Mouse (Mus musculus) 3134 (cell line): Measurements from ENCODE around the gene Crebrf.

Experiments used
- DNase-seq: peaks from one replicate; pipeline ENCODE4 v3.0.0-alpha.2; 2011; ENCODE audit warnings: low spot score; ENCODE audit not compliant: insufficient read length; ENCODE audit errors: extremely low read depth

The Crebrf gene

DNA sequence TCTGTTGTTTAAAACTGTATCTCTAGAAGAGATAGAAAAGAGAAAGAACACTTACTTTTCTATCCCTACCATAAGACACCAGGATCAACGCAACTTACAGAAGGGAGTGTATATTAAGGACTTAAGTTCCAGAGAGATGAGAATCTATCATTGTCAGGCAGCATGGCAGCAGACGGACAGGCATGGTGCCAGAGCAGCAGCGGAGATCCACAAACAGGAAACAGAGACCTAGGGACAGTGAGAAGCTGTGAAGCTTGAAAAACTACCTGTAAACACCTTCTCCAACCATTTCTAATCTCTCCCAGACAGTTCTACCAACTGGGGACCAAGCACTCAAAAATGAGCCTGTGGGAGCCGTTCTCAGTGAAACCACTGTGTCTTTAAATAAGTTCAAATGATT is 11.8 kb upstream of the Crebrf start:
- no peak for DNase-seq

DNA sequence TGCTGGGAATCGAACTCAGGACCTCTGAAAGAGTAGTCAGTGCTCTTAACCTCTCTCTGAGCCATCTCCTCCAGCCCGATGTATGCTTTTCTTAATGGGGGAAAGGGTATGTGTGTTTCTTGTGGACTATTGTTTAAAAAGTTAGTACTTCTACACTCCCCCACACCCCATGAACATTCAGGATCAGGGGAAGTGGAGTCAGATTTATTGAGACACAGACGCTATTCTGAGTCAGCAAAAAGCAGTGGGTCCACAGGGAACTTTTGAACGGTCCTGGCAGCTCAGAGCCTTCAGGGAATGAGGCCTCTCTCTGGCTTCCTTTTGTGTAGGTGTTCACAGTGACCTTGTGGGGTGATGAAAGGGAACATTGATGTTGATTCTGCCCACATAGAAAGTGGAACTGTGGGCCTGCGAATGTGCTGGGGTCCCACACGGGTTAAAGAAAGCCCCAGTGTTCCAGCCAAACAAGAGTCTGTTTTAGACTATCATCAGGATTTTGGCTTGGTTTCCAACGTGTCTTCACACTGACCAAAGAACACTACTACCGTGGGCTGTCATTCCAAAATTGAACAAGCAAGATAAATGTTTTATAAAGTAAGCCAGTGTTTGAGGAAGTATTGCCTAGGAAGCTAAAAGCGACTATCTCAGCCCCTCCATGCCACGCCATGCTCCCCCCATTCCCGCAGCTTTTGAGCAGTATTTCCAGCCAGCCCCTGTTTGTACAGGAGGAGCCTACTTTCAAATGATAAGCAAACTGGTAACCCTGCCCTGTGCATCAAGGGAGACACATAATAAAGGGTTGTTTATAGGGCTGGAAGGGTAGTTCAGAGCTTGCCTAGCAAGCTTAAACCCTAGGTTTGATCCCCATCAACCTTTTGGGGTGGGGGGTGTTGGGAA is 9.7 kb upstream of the Crebrf start:
- no peak for DNase-seq

DNA sequence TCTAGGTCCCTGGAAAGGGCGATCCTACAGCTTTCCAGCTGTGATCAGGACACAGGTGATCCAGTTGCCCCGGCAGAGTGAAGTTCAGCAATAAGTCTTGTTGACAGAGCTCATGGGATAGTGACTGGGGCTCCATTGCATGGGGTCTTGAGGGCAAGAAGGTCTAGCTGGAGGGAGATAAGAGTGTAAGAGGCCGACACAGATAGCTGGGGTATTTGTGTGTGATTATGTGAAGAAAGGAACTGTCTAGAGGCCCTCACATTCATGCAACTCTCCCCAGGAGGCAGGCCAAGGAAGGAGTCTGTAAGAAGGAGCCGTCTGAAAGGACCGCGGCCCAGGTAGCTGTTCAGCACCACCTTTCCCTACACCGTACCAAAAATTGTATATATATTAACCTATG is 8.4 kb upstream of the Crebrf start:
- no peak for DNase-seq

DNA sequence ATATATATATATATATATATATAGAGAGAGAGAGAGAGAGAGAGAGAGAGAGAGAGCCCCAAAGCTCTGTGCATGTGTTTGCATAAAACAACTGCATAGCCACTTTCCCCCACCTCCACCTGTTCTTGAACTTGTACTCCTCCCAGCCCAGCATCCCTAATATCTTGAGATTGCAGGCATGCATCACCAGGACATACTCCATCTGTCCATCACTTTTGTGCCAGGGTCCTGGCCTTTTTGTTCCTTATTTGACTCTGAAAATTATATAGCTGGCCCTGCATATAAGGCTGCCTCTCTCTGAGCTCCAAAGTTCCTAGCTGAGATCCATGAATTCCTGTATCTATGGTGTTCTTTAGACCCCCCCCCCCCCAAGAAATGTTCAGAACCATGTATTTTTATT is 7.0 kb upstream of the Crebrf start:
- DNase-seq: no peak

DNA sequence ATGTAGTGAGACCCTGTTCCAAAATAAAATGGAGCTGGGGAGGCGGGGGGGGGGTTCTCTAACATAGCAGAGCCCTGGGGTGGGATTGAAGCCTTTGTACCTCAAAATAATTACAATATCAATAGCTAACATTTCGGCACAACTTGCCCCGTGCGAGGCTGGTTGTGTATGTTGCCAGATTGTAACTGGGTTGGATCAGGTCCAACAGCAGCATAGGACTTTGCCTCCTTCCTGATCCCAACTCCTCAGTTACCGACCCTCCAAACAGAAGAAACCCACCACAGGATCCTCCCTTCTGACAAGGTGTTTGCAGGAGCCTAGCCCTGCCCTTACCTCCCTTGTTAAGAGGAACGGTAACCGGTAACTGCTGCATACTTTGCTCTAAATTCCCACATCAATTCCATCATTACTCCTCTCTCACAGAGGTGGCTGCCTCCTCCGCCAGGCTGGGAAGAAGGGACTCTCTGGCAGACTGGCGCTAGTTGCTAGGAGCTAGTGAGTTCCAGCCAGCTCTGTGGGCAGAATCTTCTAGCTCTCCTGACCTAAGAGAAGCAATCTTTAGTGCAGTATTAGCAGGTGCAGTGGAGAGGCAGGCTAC is 6.4 kb upstream of the Crebrf start:
- no peak for DNase-seq

DNA sequence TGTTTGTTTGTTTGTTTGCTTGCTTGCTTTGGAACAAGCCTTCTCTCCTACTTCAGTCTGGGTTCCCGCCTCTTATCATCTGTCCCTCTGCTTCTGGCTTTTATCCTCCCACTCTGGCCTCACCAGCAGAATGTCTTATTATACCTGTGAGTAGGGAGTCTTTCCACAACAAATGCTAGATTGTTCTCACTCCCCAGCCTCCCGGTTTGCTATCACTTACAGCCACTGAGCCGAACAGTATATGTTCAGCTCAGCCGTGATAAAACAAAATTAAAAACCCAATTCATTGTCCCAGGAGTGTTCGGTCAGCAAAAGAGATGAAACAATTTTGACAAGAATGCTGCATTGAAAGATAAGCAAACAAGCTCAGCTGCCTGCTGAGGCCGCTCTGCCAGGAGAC is 5.4 kb upstream of the Crebrf start:
- DNase-seq: no peak

DNA sequence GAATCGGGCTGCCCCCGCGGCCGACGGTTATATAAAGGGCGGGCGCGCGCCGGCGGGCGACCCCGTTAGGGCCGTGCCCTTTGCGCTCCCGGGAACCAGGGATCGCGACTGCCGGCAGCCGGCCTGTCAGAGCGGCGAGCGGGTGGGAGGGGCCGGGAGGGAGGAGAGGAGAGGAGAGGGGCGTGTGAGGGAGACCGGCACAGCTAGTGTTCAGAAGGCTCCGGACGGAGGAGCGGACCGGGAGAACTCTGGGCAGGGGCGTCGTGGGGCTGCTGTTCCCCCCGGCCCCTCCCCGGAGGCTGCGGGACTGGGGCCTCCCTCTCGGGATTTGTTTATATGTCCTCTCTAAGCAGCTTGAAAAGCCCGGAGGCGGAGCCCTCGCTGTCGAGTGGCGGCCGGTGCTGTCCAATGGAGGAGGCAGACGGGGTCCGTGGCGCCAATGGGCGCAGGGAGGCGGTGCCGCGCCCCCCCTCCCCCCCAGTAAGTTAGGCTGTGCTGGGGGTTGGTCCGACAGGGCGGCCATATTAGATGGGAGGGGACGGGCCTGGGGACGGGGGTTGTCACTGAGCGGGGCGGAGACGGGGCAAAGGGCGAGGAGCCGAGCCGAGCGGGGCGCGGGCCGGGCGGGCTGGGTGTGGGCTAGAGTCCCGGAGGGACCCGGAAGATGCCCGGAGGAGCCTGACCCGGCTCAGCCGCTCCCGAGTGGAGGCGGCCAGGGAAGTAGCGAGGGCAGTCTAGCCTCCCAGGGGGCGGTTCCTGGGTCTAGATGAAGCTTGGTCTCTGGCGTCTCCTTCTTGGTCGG is 667 bp downstream of the Crebrf start:
- DNase-seq: peak; percentile 99

DNA sequence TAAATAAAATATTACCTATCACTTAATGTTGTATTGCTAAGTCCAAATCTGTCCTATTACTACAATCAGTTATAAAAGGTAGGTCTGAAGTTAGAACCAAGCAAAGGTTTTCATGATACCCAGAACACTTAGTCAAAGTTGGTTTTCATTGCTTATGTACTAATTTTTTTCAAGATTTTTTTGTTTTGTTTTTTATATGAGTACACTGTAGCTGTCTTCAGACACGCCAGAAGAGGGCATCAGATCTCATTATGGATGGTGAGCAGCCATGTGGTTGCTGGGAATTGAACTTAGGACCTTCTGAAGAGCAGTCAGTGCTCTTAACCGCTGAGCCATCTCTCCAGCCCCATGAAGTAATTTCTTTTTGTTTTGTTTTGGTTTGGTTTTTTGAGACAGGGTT is 2.4 kb downstream of the Crebrf start:
- DNase-seq: no peak

DNA sequence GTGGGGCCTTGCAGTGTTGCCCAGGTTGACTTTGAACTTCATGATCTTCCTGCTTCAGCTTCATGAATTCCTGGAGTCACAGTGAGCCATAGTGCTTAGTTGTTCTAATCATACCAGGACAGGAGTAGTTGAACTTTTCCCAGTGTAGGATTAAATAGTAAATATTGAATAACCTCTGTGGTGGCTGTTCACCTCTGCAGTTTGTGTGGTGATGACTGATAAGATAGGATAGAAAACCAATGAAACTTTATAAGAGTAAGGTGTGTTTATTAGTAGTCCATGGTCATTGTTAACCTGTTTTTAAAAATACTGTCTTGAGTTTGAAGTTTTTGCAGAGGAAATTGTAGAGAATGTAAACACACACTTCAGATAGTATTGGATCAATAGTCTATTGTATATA is 4.0 kb downstream of the Crebrf start:
- DNase-seq: no peak

DNA sequence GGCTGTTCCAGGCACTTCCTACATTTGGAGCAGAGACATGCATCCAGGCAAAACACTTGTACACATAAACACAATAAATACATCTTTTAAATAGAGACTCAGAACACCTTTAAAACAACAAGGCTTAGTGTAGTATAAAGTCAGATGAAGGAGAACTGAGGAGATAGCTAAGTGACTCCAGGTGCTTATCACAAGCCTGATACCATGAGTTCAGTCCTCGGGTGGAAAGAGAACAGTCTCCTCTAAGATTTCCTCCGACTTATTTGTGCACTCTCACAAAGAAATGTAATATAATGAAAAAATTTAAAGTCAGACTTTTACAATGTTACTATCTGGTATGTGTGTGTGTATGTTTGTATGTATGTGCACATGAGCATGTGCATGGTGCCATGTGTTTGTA is 6.4 kb downstream of the Crebrf start:
- DNase-seq: no peak

DNA sequence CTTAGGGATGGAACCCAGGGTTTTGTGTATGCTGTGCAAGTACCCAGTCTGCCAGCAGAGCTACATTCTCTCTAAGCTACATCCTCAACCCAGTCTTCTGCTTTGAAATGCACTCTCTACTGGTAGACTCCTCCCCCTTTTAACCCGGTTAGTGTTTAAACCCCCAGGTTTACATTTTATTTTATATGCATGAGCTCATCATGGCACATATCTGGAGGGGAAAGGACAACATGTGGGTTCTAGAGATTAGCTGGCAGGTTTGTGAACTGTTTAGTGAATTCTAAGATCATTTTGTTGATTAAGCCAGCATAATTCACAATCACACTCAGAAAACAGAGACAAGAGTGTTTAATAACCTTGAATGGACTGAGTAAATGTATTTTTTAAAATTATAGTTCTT is 9.3 kb downstream of the Crebrf start:
- no peak for DNase-seq

DNA sequence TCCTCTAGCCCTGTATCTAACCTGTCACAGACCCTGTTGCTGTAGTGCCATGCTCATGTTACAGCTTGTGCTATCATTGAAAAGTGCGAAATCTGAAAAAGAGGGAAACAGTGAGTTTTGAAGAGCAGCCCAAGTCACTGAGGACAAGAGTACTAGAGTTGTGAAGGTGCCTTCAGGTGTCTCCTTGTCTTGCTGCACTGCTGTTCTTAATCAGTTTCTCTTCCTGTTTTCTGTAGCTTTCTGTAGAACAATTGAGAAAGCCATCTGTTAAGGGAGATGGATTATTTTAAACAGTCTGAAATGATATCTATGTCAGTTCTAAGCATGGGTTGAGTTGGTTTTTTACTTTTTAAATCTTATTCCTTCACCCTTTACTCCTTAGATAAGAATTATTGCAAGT is 11.2 kb downstream of the Crebrf start:
- DNase-seq: no peak

DNA sequence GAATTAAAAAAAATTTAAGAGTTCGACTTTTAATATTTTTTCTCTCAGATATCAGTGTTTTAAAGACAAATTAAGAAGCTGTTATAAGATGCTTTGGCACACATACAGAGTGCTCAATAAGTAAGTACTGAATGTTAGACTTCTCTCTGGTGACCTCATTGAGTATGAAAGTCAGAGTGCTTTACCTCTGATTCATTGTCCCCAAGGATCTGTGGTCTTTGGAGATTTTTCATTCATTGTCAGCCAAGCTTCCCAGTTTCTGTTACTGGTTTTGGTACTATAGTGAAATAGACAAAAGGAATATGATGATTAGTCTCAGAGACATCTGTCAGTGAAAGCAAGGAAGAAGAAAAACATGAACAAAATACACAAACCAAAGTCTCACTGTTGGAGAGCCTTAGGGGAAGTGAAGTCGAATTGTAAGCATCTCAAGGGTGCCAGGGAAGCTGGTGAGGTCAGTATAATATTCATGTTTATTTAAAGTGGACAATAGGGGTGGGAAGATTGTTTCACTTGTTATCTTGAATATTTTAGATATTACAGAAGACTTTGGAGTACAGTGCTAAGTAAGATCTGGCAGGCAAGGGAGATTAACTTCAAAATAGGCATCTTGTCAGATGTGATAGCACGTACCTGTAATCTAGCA is 11.8 kb downstream of the Crebrf start:
- DNase-seq: peak; percentile 63

DNA sequence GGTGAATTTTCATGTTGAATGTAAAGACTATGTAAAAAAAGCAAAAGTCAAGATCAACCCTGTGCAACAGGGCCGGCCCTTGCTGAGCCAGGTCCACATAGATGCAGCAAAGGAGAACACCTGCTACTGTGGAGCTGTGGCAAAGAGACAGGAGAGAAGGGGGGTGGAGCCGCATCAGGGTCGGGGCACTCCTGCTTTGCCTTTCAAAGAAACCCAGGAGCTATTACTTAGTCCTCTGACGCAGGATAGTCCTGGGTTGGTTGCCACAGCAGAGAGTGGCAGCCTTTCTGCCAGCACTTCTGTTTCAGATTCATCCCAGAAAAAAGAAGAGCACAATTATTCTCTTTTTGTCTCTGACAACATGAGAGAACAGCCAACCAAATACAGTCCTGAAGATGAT is 27.1 kb downstream of the Crebrf start:
- DNase-seq: no peak

DNA sequence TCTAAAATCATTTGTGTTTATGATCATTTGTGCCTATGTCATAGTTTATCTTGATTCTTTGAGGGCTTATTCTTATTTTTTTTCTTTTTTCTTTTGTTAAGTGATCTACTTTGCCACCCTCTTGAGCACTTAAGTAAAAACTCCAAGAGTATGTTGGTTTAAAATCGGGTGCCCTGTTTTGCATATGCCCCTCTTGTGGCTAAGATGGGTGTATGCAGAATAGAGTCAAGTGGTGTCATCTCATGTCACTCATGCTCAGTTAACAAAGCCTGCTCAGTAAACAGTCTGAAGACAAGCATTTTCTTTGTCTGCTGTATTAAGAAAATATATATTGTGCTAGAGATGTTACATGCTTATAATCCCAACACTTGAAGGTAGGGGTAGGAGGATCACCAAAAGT is 27.8 kb downstream of the Crebrf start:
- DNase-seq: no peak

DNA sequence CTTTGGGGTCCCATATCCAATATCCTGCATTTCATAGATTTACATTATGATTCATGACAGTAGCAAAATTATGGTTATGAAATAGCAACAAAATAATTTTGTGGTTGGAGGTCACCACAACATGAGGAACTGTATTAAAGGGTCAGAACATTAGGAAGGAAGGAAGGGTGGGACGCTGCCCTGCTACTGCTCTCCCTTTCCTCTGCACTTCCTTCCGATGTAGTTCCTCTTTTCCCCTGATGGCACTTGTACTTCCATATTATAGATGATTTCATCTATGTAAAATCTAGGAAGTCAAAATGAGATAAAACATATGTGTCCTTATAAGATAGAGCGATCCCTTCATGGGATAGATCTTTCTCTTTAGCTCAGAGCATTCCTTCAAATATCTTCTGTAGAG is 34.5 kb downstream of the Crebrf start:
- DNase-seq: no peak

DNA sequence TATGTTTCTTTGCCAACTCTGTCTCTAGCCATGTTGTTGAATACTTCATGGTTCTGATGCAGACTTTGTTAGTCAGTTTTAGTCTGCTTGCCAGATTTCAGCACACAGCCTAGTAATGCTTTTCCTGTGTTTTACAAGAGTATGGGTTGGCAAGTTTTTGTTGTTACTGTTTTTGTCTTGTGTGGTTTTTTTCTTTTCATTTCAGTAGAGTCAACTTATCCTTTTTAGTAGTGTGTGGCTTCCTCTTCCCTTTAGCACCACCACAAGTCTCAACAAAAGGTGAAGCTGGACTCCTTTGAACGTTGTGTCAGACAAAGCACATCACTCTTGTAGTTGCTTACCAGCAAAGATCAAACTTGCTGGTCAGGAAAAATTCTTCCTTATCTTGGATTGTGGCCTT is 36.8 kb downstream of the Crebrf start:
- DNase-seq: no peak

DNA sequence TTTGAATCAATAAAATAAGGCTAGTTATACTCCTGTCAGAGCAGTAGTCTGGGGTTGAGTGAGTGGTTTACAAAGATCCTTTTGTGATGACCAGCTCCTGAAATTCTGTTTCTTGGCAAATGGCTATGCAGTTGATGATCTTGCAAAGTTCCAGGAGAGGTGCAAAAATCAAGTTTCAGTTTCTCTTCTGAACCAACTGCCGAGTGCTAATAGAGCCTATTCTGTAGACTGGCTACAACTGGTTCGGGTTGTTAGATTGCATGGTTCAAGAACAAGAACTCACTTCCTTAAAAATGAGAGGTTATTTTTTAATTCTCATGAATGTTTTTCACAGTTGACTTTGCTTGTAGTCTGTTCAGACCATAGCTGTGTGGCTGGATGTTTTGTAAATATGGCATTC is 38.0 kb downstream of the Crebrf start:
- DNase-seq: no peak

DNA sequence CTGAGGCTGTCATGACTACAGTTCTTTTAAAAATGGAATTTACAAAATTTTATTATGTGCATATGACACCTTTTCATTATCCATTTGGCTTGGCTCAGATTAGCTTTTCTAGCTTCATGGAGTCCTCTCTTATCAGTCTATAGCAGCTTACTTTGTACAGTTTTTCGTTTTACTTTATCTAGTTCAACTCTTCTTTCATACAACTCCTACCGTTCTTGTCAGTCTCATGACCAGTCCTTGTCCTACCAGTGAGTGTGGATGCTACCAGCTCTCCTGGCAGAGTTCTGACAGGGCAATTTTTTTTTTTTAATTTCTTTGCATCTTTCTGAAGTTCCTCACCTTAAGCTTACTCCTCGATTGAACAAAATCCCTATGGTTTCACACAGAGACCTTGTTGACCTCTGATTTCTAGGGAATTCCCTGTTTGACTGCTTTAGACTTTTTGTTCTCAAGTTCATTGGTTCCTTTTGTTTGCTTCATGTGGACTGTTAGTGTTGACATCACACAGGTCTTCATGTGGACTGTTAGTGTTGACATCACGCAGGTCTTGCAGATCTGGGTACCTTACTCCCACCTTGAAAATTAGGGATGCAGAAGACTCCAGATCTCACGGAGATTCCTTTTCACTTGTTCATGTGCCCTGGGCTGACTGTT is 51.8 kb downstream of the Crebrf start:
- no peak for DNase-seq

DNA sequence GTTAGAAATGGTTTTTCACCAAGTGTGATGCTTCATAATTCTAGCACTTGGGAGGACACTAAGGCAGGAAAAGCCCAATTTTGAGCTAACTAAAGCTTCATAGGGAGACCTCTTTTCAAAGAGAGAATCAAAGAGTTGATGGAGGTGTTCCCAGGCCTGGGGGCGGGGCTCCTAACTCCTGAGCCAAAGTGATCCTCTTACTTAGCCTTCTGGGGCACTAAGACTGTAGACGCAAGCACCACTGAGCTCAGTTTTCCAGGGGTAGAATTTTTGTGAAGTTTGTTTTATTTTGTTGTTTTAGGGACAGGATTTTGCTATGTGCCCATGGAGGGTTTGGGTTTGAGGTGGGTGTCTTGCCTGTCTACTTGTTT is 52.3 kb downstream of the Crebrf start:
- DNase-seq: no peak

DNA sequence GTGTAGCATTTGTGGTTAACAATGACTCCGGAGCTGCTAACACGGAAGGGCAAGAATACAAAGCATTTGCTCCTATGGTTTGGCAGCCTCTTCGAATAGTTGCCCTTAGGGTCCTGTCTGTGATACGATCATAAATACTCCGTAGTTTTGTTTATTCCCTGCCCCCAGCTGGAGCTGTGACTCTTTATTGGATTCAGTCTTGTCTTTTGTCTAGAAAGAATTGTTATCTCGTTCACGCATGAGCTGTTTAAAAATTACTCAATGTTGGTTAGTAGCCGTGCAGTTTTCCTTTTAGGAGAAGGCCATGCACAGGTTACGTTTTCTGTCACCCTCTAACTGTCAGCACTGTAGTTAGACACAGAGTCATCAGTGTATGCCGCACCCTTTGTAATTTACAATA is 60.8 kb downstream of the Crebrf start:
- DNase-seq: no peak
